Mouse (Mus musculus) right cerebral cortex, postnatal 10 days (tissue): ENCODE data around the gene Gabra4.

Source experiments
- DNase-seq, 2 experiments: peaks; one replicate each; pipeline ENCODE4 v3.0.0; 2021; ENCODE audit warnings: low spot score in 2 of 2

Gene Gabra4

GRCm38 (mm10) chr5:71658115-71658497 lies at the start of gene Gabra4:
Gene Gabra4, minus strand, starts transcription at chr5:71658308.
- peak; percentile 47 to 50 for DNase-seq

- DNase-seq: no peak
These were observed 43.1 kb upstream of the Gabra4 start for GRCm38 (mm10) chr5:71701273-71701614.

GRCm38 (mm10) chr5:71700468-71701272 lies 42.6 kb upstream of the Gabra4 start:
- DNase-seq: peak; percentile 83

- DNase-seq: peak; percentile 88
These were observed 41.8 kb upstream of the Gabra4 start for GRCm38 (mm10) chr5:71699696-71700467.

GRCm38 (mm10) chr5:71665593-71665992 lies 7.5 kb upstream of the Gabra4 start:
- peak; percentile 26 to 45 for DNase-seq

GRCm38 (mm10) chr5:71657482-71658114 lies 510 bp downstream of the Gabra4 start, which contains the start of gene Gabrb1:
Gene Gabrb1, plus strand, starts transcription at chr5:71658113.
- DNase-seq: peak; percentile 67 to 76

- peak; percentile 57 to 61 for DNase-seq
These were observed 1.3 kb downstream of the Gabra4 start for GRCm38 (mm10) chr5:71656771-71657170.

GRCm38 (mm10) chr5:71654056-71654455 lies 4.1 kb downstream of the Gabra4 start:
- no peak for DNase-seq

- no peak for DNase-seq
These were observed 10.0 kb downstream of the Gabra4 start for GRCm38 (mm10) chr5:71648108-71648507.

- no peak for DNase-seq
These were observed 18.3 kb downstream of the Gabra4 start for GRCm38 (mm10) chr5:71639804-71640203.

GRCm38 (mm10) chr5:71627820-71628219 lies 30.3 kb downstream of the Gabra4 start:
- DNase-seq: no peak

- DNase-seq: no peak
These were observed 41.4 kb downstream of the Gabra4 start for GRCm38 (mm10) chr5:71616734-71617133.

GRCm38 (mm10) chr5:71614311-71614710 lies 43.8 kb downstream of the Gabra4 start:
- no peak for DNase-seq

- DNase-seq: no peak
These were observed 49.4 kb downstream of the Gabra4 start for GRCm38 (mm10) chr5:71608735-71609134.

- no peak for DNase-seq
These were observed 51.2 kb downstream of the Gabra4 start for GRCm38 (mm10) chr5:71606907-71607306.

- peak in 1 of 2 experiments; percentile 63 for DNase-seq
These were observed 53.9 kb downstream of the Gabra4 start for GRCm38 (mm10) chr5:71604128-71604690.

- no peak for DNase-seq
These were observed 62.8 kb downstream of the Gabra4 start for GRCm38 (mm10) chr5:71595321-71595720.

- DNase-seq: no peak
These were observed 64.3 kb downstream of the Gabra4 start for GRCm38 (mm10) chr5:71593745-71594255.

GRCm38 (mm10) chr5:71571646-71572237 lies 86.4 kb downstream of the Gabra4 start:
- no peak for DNase-seq

- DNase-seq: no peak
These were observed 110.0 kb downstream of the Gabra4 start, which contains the start of gene Cox7b2 for GRCm38 (mm10) chr5:71548079-71548478. Gene Cox7b2, minus strand, starts transcription at chr5:71548205.

- DNase-seq: no peak
These were observed 112.6 kb downstream of the Gabra4 start for GRCm38 (mm10) chr5:71545554-71545953.
